Mouse (Mus musculus): ENCODE measurements around the gene Piezo1.

Piezo1 gene

DNA sequence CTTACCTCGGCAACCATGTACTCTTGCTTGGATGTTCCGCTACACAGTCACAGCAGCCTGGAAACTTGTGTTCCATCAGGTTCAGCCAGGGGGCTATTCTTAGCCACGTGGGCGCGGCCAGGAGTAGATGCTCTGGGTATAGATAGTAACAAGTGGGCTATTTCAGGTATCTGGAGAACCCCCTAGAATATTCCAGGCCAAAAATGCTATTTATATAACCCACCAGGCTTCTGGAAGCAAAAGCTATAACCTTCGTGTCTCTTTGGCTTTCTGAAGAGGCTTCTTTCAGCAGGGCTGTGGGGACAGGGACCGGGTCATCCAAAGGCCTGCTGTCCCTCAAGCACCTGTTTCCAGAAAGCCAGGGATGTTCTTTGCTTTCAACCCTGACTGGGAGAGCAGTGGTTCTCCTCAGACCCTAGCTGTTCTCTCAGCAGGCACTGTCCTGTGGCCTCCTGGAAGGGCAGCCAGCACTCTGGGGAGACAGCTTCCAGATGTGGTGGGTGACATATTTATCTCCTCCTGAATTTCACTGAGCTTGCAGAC, 99.9 kb downstream of the Piezo1 start:
- no peak for DNase-seq

DNA sequence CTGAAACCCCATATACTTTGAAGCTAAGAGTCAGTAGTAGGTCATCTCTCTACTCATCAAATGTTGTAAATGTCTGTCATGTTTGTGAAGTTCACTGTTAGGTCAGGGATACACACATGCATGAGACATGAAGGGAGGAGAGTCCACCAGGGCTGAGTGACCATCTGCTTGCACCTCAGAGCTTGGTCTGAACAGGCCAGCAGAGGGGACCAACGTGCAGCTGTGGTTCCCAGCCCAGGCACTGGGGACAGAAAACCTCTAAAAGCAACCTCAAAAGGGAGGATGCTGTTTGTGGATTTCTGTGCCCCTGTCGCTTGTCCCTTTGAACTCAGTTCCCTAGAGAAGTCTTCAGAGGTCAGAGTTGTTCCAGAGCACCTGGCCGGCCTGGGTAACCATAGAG, 105.9 kb downstream of the Piezo1 start:
- DNase-seq: no peak

DNA sequence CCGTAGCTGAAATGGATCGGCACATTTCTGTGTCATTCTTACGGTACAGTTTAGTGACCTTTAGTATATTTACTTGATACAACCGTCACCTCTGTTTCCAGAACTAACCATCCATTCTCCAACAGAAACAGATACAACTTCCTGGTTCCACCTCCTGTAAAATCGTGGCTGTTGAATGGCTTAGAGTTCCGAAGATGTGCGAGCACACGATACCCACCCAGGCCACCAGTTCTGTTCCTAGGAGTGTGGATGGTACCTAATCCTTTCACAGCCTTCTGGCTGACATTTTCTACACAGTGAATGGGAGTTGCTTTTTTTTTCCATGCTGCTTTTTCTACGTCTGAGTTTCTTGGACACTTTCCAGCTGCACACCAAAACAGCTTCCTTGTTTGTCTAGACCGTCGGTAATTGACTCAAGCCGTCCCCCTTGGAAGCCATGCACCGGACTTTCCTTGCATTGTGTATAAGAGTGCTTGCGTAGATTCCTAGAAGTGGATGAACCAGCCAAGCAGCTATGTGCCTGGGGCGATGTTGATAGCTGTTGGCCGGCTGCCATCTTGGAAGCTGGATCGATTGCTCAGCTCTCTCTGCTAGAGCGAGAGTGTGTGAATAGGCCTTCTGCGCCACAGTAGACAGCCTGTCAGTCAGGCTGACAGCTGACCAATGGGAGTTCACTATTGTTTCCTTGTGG, 106.9 kb downstream of the Piezo1 start:
- peak; percentile 86 to 91 for DNase-seq

DNA sequence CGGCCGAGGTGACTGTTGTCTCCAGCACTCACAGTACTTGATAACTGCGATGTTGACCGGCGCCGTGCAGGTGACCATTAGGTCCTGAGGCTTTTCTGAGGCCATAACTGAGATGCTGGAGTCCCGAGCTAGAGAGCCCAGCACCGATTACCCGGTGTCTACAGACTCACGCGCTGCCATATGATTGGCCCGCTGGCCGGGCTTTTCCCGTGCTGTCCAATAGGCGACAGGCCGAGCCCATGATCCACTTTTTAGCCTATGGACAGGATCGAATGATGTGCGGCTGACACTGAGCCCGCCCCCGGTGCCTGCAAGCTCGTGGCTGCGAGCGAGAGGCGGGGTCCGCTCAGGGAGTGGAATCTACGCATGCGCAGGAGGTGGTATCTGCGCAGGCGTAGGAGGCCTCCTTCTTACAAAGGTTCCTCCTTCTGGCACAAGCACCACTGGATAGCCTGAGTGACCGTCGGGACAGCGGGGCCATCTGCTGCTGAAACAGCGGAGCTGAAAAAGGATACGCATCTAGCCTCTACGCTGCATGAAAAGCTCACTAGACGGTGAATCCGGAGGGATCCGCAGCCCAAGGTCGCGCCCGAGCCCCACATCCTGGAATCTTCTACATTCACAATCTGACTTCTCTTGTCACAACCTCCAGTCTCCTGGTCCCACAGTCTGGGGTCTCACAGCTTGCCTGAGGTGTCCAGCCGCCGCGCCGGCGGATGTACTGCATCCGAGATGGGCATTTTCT, 107.7 kb downstream of the Piezo1 start, which contains the start of gene Mvd:
Gene Mvd, minus strand, starts transcription at position 161 of the 745 bp plus-strand sequence.
- peak; percentile 99 for DNase-seq

DNA sequence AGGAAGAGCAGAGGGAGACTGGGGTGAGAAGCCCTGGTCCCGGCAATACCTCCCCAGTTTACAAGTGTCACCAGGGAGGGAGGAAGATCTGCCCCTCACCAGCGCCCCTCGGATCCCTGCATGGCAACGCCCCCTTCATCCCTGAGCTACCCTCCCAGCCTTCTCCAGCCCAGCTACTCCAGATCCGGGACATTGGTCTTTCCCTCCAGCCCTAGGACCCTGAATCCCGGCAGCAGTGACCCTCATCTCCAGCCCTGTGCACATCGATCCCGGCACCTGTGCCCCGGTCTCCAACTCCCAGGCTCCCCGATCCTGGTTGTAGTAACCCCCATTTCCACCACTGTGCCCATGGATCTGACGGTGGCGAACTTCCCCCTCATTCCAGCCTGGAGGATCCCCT, 108.3 kb downstream of the Piezo1 start:
- peak; percentile 42 to 52 for DNase-seq

DNA sequence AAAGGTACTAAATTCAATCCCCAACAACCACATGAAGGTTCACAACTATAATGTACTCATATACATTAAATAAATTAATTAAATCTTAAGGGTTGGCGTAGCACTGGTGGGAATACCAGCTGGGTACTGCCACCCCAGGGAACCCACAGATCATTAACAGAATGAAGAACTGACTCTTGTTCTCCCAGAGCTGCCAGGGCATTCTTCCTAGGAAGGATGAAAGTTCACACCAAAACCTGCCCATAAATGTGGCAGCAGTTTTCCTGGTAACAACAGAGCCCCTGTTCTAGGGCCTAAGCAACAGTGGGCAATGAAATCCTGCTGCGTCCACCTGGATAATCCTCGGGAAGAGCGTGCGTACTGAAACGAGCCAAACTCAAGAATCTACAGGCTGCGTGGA, 108.8 kb downstream of the Piezo1 start:
- DNase-seq: no peak

DNA sequence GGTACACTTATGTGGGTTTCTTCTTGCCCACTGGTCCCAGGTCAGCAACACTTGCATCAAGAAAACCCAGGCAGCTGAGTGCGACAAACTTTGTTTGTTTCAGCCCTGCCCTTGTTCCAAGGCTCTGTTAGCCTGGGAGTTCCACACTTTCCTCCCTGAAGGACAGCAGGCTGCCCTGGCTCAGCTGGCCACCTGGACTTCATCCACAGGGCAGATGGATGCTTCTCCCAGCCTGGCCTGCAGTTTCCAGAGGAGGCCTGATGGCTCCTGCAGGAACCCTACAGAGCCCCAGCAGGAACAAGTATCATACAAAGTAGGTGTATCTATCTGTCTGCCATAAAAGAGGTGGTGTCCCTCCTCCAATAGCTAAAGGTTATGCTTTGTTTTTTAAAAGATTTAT, 109.8 kb downstream of the Piezo1 start:
- peak in 1 of 2 experiments; percentile 48 for DNase-seq

DNA sequence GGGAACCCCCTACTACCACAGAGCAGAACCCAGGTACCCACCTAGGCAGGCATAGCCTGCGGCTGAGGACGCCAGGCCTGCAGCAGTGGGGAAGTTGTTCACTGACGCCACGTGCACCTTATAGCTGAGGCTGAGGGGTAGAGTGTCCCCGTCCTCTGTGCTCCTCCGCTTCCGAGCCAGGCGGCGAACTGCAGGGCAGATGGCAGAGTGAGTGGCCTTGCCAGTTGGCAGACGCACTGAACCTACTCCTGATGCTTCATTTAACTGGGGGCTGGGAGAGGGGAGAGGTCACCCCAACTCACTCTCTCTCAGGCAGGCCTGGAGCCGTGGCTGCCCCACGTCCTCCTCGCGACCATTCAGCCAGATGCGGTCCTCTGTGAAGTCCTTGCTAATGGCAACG, 111.8 kb downstream of the Piezo1 start:
- peak; percentile 83 to 88 for DNase-seq

DNA sequence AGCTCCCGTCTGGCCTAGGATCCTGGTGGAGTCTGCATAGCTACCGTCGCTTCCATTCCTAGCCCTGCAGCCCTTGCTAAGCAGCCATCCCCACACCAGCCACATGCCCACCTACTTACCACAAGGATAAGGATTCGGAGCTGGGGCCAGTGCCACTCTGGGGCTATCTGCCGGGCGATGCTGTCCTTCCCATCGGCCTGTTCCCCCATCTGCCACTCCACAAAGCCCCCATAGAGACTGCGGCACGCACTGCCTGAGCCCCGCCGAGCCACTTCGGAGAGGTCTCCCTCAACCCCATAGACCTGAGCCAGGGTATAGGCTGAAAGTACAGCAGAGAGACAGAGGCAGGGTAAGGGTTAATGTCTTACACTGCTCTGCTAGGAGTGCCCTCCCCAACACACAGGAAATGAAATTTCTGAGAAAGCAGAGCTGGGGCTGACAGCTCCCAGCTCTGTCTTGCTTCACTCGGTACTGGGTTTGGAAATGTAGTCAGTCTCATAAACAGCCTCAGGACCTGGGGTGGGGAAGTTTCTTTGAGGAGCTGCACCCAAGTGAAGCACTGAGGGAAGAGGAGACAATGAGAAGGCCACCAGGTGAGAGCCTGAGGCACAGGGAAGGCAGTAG, 113.3 kb downstream of the Piezo1 start:
- DNase-seq: no peak

DNA sequence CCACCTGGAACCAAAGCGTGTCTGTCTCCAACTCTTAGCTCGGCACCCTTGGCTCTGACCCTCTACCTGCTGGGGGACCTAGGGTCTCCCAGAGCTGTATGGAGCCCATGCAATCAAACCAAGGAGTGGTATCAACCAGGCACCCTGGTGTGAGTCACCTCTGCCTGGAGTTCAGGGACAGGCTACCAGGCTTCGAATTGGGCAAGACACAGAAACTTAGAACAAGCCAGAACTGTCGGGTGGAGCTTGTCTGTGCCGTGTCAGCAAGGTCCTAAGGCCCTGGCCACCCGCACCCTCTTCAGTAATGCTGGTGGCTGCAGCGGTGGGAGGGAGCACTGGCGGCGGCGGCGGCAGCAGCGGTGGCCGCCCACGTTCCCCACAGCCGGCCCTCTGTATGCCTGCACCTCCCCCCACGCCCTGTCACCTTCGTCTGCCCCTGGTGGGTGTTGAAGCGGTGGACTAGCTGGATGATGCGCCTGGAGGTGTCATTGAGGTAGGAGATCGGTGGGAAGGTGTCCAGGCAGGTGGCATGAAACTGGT, 114.5 kb downstream of the Piezo1 start:
- no peak for DNase-seq

DNA sequence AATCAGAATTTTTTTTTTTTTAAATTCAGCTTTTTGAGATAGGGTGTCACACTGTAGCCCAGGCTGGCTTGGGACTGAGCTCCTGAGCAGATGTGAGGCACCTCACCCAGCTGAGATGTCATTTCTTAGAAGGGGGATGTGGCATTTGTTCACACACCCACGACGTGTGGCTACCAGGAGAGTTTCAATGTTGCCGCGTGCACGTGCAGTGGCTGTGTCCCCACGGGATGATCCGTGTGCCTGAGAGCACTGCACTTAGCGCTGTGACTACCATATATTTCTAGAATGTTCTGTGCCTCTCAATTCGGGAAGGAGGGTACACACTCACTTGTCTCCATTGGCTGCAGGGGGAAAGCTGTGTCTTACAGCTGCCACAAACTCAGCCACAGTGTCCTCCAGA, 115.0 kb downstream of the Piezo1 start:
- DNase-seq: no peak

DNA sequence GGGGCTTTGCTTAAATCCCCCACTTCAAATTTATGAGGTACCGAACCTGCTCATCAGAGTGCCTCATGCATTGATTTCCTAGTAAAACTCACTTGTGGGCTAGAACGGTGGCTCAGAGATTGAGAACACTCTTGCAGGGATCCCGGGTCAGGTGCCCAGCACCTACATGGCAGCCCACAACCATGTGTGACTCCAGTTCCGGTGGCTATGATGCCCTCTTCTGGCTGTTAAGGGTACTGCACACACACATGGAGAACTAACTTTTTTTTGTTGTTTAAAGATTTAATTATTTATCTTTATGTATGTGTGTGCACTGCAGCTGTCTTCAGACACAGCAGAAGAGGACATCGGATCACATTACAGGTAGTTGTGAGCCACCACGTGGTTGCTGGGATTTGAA, 115.8 kb downstream of the Piezo1 start:
- DNase-seq: no peak

DNA sequence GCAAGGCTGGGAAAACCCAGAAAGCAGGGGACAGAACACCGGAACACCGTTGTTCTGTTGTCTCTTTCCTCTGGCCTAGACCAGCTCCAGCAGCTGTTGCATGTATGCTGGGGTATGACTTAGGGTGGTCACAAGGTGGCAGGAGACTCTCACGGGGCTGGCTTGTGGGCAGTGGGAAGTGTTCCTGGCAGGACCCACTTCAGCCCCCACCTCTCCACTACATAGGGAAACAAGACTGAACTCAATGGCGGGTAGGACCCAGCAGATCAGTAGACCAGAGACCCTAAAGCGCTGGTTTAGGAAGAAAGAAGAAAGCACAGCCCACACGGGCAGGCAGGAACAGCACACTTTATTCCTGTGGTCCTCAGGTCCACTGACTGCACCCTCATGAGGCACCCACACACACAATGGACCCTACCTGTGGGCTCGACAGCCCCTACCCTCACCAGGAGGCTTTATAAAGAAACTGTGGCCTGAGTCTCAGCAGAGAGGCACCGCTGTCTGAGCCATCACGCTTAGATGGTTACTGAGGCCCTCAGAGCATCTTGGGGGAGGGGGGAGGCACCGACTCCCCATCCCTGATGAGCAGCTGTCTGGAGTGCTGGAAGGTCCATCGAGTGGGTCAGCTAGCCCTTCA, 117.7 kb downstream of the Piezo1 start:
- DNase-seq: no peak

DNA sequence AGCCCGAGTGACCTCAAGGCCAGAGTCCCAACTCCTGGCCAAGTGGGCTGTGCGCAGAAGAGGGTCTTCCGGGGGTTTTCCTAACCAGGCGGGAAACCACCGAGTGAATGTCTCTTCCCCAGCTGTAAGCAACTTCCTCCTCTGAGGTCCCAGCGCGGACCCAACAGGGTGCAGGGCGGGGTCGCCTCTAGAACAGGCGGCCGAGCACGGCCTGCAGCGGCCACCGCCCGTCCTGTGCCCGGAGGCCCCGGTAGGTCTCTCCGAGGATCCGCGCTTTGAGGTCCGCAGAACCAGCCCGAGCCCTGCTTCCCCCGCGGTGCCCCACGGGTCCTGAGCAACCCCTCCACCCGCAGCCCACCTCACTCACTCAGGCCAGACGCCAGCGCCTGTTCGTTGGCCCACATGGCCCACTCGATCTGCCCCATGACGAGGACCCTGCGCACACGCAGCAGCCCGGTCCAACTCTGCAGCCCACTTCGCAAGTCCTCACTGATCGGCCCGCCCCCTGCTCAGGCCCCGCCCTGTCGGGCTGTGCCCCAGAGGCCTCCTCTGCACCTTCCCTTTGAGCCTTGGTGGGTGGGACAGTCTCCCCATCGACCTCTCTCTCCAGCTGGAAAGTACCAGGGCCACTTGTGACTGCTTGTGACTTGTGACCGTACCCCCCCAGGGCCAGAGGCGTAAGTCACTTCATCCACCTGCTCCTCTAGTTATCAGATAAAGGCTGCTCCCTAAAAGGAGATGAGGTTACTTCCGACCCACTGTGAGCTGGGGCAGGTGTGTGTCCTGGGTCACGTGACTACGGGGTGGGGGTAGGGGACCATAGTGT, 118.5 kb downstream of the Piezo1 start, which contains the start of gene Cyba:
Gene Cyba, minus strand, starts transcription at position 488 of the 826 bp plus-strand sequence.
- DNase-seq: no peak
